Mouse (Mus musculus) heart, embryonic 12.5 days (tissue): ENCODE measurements around the gene Sox12. TPM values are rescaled to one million over a fixed set of nuclear protein-coding genes. Genes with fewer than 3 reads are reported as not detected.
"Not testable (repeated sequence)": the region's sequence is repeated elsewhere in the genome, so short reads cannot be mapped to it uniquely, and the experiment has no call there.

Experiments
- ATAC-seq: fragments of 200-750 bp; cut with Nextera tagmentation; 2 replicates; pipeline ENCODE4 v1.8.0; 2017; ENCODE audit warnings: moderate TSS enrichment, moderate library complexity; ENCODE audit not compliant: insufficient number of reproducible peaks, low FRiP score
- H3K27ac ChIP-seq: fragments of 300-500 bp; sonication (generic); 2 replicates; pipeline ENCODE4 v1.5.1; 2016; ENCODE audit warnings: mild to moderate bottlenecking, moderate library complexity; ENCODE audit not compliant: poor library complexity, severe bottlenecking
- H3K27me3 ChIP-seq: fragments of 300-500 bp; sonication (generic); replicated peaks from 2 replicates; pipeline ENCODE4 v1.6.1; 2016; ENCODE audit warnings: mild to moderate bottlenecking, moderate library complexity
- H3K36me3 ChIP-seq: fragments of 300-500 bp; sonication (generic); 2 replicates; pipeline ENCODE4 v1.6.1; 2016; ENCODE audit warnings: mild to moderate bottlenecking, moderate library complexity
- H3K4me1 ChIP-seq: fragments of 300-500 bp; sonication (generic); replicated peaks from 2 replicates; pipeline ENCODE4 v1.6.1; 2016; ENCODE audit warnings: mild to moderate bottlenecking
- H3K4me2 ChIP-seq: fragments of 300-500 bp; sonication (generic); 2 replicates; pipeline ENCODE4 v1.6.1; 2016; ENCODE audit warnings: mild to moderate bottlenecking, moderate library complexity
- H3K4me3 ChIP-seq: fragments of 300-500 bp; sonication (generic); 2 replicates; pipeline ENCODE4 v1.5.1; 2016; ENCODE audit warnings: mild to moderate bottlenecking
- H3K9ac ChIP-seq: fragments of 300-500 bp; sonication (generic); 2 replicates; pipeline ENCODE4 v1.6.1; 2016; ENCODE audit warnings: mild to moderate bottlenecking, moderate library complexity
- H3K9me3 ChIP-seq: fragments of 300-500 bp; sonication (generic); replicated peaks from 2 replicates; pipeline ENCODE4 v1.6.1; 2016; ENCODE audit warnings: mild to moderate bottlenecking, moderate library complexity
- WGBS: fragments of 180-500 bp; shearing (Covaris S2); methylation state at CpG from one replicate; pipeline ENCODE4 v1.1.7; 2016; 5-methylcytosine and 5-hydroxymethylcytosine counted together
- polyA plus RNA-seq: library from polyadenylated mRNA; unstranded; fragments of >200 nt; fragmentation: Nextera tagmentation; extraction: Ambion mirVana; gene quantifications from 2 replicates; pipeline ENCODE4 v1.2.1, GENCODE M21; 2016

The Sox12 gene
- polyA plus RNA-seq, 1 experiment from 2014 or later = 11.5 TPM

- peaks cover 21% of the 10 kb centered on the region for H3K4me1 ChIP-seq
- 76% methylated on average over 5 of the region's 5 CpGs for WGBS
- not testable (repeated sequence) for ATAC-seq, H3K9ac ChIP-seq, H3K4me3 ChIP-seq, H3K27me3 ChIP-seq, H3K36me3 ChIP-seq, H3K4me2 ChIP-seq, H3K27ac ChIP-seq, H3K9me3 ChIP-seq
Observed at GRCm38 (mm10) chr2:152358977-152359376, 38.9 kb downstream of the Sox12 start.

DNA sequence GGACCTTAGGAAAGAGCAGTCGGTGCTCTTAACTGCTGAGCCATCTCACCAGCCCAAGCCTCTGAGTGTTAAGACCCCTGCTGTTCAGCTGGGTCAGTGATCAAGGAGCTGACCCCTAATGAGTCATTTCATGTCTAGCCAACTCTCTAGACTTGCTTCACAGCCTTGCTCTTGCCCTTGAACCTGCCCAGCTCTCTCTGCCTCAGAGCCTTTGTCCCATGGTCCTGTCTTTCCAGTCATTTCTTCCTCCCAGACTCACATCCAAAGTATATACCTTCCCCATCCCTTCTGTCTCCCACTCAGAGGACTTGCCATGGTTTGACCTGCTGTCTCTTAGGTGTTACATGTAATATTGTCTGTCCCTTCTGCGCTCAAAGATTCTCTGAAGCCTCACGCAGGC lies 40.6 kb downstream of the Sox12 start:
- Histone ChIP-seq H3K9me3 (0 out of 2 replicates have a peak, but pooled peaks cover 4% of the 10 kb centered on the region), H3K4me3 (no peak overlapping the region), H3K27ac (no peak overlapping the region), H3K36me3 (no peaks in the 10 kb centered on the region), H3K4me2 (no peak overlapping the region), H3K27me3 (no peaks in the 10 kb centered on the region), H3K9ac (no peak overlapping the region), H3K4me1 (peaks cover 15% of the 10 kb centered on the region)
- WGBS = 87% methylated on average over 3 of the region's 3 CpGs
- ATAC-seq = no peak

GRCm38 (mm10) chr2:152349842-152350540 lies 47.9 kb downstream of the Sox12 start:
- ATAC-seq = peak; percentile 75

DNA sequence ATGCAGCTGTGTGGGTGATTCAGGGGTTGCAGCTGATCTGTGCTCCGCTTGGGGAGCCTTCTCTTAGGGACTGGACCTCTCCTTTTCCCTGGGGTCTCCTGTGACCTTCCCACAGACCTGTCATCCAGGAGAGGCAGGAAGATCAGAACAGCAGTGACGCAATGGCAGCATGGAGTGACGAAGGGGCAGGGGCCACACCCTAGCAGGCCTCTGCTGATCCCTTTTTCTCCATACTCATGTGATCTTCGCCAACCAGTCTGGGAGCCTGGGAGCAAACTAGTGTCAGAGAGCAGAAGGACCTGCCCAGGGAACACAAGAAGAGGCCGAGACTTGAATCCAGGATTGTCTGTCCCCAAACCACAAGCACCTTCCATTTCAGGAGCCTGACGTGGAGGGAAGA lies 48.7 kb downstream of the Sox12 start:
- Histone ChIP-seq H3K27me3 (0 out of 2 replicates have a peak, but pooled peaks cover 4% of the 10 kb centered on the region), H3K9me3 (no peaks in the 10 kb centered on the region), H3K4me1 (peaks cover 27% of the 10 kb centered on the region), H3K27ac (no peak overlapping the region), H3K4me2 (no peak overlapping the region), H3K36me3 (no peaks in the 10 kb centered on the region), H3K4me3 (no peak overlapping the region), H3K9ac (no peak overlapping the region)
- 67% methylated on average over 6 of the region's 6 CpGs for WGBS
- peak; percentile 56 for ATAC-seq

More at GRCm38 (mm10) chr2:152349842-152350540, 47.9 kb downstream of the Sox12 start:
- Histone ChIP-seq H3K4me1 (peaks cover 22% of the 10 kb centered on the region), H3K4me3 (no peak overlapping the region), H3K9me3 (no peaks in the 10 kb centered on the region), H3K4me2 (peak overlapping the region; percentile 5; the same call in 1 of the 2 replicates), H3K9ac (no peak overlapping the region), H3K27me3 (0 out of 2 replicates have a peak, but pooled peaks cover 4% of the 10 kb centered on the region), H3K27ac (no peak overlapping the region), H3K36me3 (no peaks in the 10 kb centered on the region)
- WGBS = 81% methylated on average over 8 of the region's 8 CpGs

- Histone ChIP-seq H3K27me3 (0 out of 2 replicates have a peak, but pooled peaks cover 4% of the 10 kb centered on the region), H3K9me3 (no peaks in the 10 kb centered on the region), H3K4me3 (no peak overlapping the region), H3K27ac (peak overlapping the region; percentile 22; the same call in 1 of the 2 replicates), H3K4me1 (peaks cover 31% of the 10 kb centered on the region), H3K4me2 (no peak overlapping the region), H3K9ac (no peak overlapping the region), H3K36me3 (no peaks in the 10 kb centered on the region)
- WGBS = 70% methylated on average over 2 of the region's 2 CpGs
- no peak for ATAC-seq
Observed at GRCm38 (mm10) chr2:152347722-152348121, 50.1 kb downstream of the Sox12 start.

DNA sequence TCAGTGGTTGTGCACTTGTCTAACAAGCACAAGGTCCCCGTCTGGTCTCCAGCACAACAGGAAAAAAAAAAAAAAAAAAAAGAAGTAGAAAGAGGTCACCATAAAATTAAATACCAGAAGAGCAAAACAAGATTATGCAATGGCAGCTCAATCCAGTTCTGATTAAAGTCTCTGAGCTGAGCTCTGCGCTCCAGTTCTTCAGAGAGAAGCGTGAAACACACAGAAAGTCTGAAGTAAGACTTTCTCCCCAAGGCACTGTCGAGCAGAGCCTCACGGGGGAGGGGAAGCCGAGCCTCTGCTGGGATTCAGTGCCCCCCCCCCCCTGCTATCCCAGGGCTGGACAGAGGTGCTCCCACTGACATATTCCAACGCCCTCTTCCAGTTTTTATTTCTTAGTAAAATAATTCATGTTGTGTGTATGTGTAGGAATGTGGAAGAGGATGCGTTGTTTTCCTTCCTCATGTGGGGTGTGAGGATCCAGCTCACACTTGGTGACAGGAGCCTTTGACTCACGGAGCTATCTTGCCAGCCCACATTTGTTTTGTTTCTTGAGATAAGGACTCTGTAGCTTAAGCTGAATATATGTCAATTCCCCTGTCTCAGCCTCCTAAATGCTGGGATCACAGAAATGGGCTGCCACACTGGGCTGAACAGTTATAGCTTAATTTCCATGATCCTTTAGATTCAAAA lies 50.9 kb downstream of the Sox12 start:
- ATAC-seq = peak; percentile 60
- Histone ChIP-seq H3K9me3 (no peaks in the 10 kb centered on the region), H3K4me3 (no peak overlapping the region), H3K4me2 (peak overlapping the region; percentile 28; the same call in 1 of the 2 replicates), H3K27ac (peak overlapping the region; percentile 68), H3K27me3 (0 out of 2 replicates have a peak, but pooled peaks cover 4% of the 10 kb centered on the region), H3K4me1 (peaks cover 31% of the 10 kb centered on the region), H3K9ac (no peak overlapping the region), H3K36me3 (no peaks in the 10 kb centered on the region)
- 15% methylated on average over 9 of the region's 9 CpGs for WGBS

- Histone ChIP-seq H3K27ac (no peak overlapping the region), H3K4me1 (peaks cover 31% of the 10 kb centered on the region), H3K27me3 (0 out of 2 replicates have a peak, but pooled peaks cover 4% of the 10 kb centered on the region), H3K9me3 (no peaks in the 10 kb centered on the region), H3K36me3 (no peaks in the 10 kb centered on the region), H3K4me2 (no peak overlapping the region), H3K4me3 (no peak overlapping the region), H3K9ac (no peak overlapping the region)
- no peak for ATAC-seq
- 66% methylated on average over 6 of the region's 6 CpGs for WGBS
Observed at GRCm38 (mm10) chr2:152345393-152345792, 52.5 kb downstream of the Sox12 start.

- ATAC-seq = no peak
- H3K27ac ChIP-seq = peak overlapping the region; percentile 33; the same call in 1 of the 2 replicates
- 59% methylated on average over 5 of the region's 5 CpGs for WGBS
Observed at GRCm38 (mm10) chr2:152344909-152345308, 53.0 kb downstream of the Sox12 start.

GRCm38 (mm10) chr2:152344361-152344760 lies 53.5 kb downstream of the Sox12 start:
- ATAC-seq = 0 out of 2 replicates have a peak, but pooled peaks have one; percentile 16
- WGBS = 11% methylated on average over 10 of the region's 10 CpGs
- peak overlapping the region; percentile 68 for H3K9ac ChIP-seq
- H3K4me1 ChIP-seq = peaks cover 28% of the 10 kb centered on the region
- H3K9me3 ChIP-seq = no peaks in the 10 kb centered on the region
- peak overlapping the region; percentile 59 for H3K4me3 ChIP-seq
- no peaks in the 10 kb centered on the region for H3K36me3 ChIP-seq
- H3K27me3 ChIP-seq = 0 out of 2 replicates have a peak, but pooled peaks cover 4% of the 10 kb centered on the region
- peak overlapping the region; percentile 87 for H3K4me2 ChIP-seq
- peak overlapping the region; percentile 33 for H3K27ac ChIP-seq

More at GRCm38 (mm10) chr2:152344909-152345308, 53.0 kb downstream of the Sox12 start:
- Histone ChIP-seq H3K27me3 (0 out of 2 replicates have a peak, but pooled peaks cover 4% of the 10 kb centered on the region), H3K9ac (no peak overlapping the region; the same call in 1 of the 2 replicates), H3K36me3 (no peaks in the 10 kb centered on the region), H3K9me3 (no peaks in the 10 kb centered on the region), H3K4me3 (no peak overlapping the region), H3K4me2 (peak overlapping the region; percentile 87; the same call in 1 of the 2 replicates), H3K4me1 (peaks cover 31% of the 10 kb centered on the region)
